Mouse (Mus musculus): ENCODE data around the gene Tmtc3. TPM values are rescaled to one million over a fixed set of nuclear protein-coding genes. Genes with fewer than 3 reads are reported as not detected.
"Not testable (repeated sequence)": the region's sequence is repeated elsewhere in the genome, so short reads cannot be mapped to it uniquely, and the experiment has no call there.

The Tmtc3 gene
- polyA plus RNA-seq, 1 experiment from 2014 or later: 6.0 TPM

DNA sequence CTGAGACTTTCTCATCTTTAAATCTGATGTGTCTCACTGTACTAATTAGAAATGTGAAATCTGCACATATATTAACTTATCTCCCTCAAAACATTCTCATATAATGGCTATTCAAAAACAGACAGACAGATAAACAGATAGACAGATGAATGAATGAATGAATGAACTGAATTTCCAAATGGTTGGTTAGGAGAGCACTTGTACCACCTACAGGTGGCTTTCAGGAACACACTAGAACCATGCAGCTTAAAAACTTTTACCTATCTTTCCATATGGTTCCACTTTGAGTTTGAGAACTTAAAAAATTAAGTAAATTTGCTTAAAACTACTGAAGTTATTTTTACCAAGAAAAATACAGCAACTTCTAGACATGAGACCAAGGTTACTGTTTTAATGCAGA, 37.8 kb downstream of the Tmtc3 start:
- Histone ChIP-seq H3K4me1 (replicated peaks) (no peaks in the 10 kb centered on the region), H3K27ac (no peak overlapping the region), H3K4me3 (replicated peaks) (no peak overlapping the region), H3K36me3 (peaks cover 28% of the 10 kb centered on the region), H3K9ac (no peak overlapping the region), H3K27me3 (no peaks in the 10 kb centered on the region), H3K4me2 (no peak overlapping the region), H3K9me3 (replicated peaks) (no peaks in the 10 kb centered on the region)
- ATAC-seq (ENCODE audit: low read depth) (no peak), DNase-seq (no peak)

GRCm38 (mm10) chr10:100427592-100427991, 59.6 kb downstream of the Tmtc3 start:
- Histone ChIP-seq H3K9ac (no peak overlapping the region), H3K27ac (no peak overlapping the region)
- no peak for ATAC-seq (ENCODE audit: low read depth)

DNA sequence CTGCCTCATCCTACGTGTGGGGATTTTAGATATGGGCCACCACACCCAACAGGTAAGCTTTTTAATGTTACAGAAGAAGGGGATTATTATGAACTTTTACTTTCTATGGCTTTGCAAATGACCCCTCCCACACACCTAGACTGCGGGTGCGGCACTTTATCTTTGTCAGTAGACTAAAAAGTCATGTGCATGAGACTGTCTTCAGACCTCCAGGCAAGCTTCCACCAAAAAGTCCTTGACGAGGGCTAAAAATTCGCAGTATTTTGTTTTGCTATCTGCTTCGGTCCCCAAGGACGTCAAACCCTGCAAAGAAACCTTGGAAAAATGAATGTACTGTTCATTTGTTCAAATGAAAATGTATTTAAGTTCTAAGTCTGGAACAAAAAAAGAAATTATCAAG, 71.6 kb downstream of the Tmtc3 start:
- Histone ChIP-seq H3K27ac (no peak overlapping the region), H3K4me2 (no peak overlapping the region), H3K4me3 (replicated peaks) (no peak overlapping the region), H3K9ac (no peak overlapping the region), H3K27me3 (no peaks in the 10 kb centered on the region), H3K4me1 (replicated peaks) (no peaks in the 10 kb centered on the region), H3K9me3 (replicated peaks) (no peaks in the 10 kb centered on the region), H3K36me3 (no peaks in the 10 kb centered on the region)
- WGBS (ENCODE audit: insufficient replicate concordance): 67% methylated on average over 7 of the region's 7 CpGs
- DNase-seq (no peak), ATAC-seq (ENCODE audit: low read depth) (no peak)

More at GRCm38 (mm10) chr10:100427592-100427991, 59.6 kb downstream of the Tmtc3 start:
- Histone ChIP-seq H3K9me3 (replicated peaks) (no peaks in the 10 kb centered on the region), H3K4me1 (replicated peaks) (no peaks in the 10 kb centered on the region), H3K4me2 (no peak overlapping the region), H3K4me3 (replicated peaks) (no peak overlapping the region), H3K36me3 (no peaks in the 10 kb centered on the region), H3K27me3 (no peaks in the 10 kb centered on the region)
- DNase-seq: no peak
- WGBS (ENCODE audit: insufficient replicate concordance): 53% methylated on average over 2 of the region's 2 CpGs

- ATAC-seq (ENCODE audit: low read depth); H3K27ac ChIP-seq; H3K9ac ChIP-seq; H3K36me3 ChIP-seq; H3K4me1 ChIP-seq (replicated peaks); DNase-seq; H3K9me3 ChIP-seq (replicated peaks); H3K4me3 ChIP-seq (replicated peaks); H3K27me3 ChIP-seq; H3K4me2 ChIP-seq: not testable (repeated sequence)
- WGBS (ENCODE audit: insufficient replicate concordance): 58% methylated on average over 6 of the region's 6 CpGs
Observed at GRCm38 (mm10) chr10:100402301-100402700, 84.8 kb downstream of the Tmtc3 start.

Other genes with a start within 250 kb of the Tmtc3 start
- gene Gm4301, start 151.7 kb downstream of the Tmtc3 start, polyA plus RNA-seq (2015; fragmentation: Nextera tagmentation; extraction: Ambion mirVana): not detected in 2 replicates
- not detected in 2 replicates for gene Gm4302, start 146.5 kb downstream of the Tmtc3 start, polyA plus RNA-seq (2015; fragmentation: Nextera tagmentation; extraction: Ambion mirVana)
- not detected in 2 replicates for gene Gm4303, start 141.4 kb downstream of the Tmtc3 start, polyA plus RNA-seq (2015; fragmentation: Nextera tagmentation; extraction: Ambion mirVana)
- gene Gm4305, start 136.3 kb downstream of the Tmtc3 start, polyA plus RNA-seq (2015; fragmentation: Nextera tagmentation; extraction: Ambion mirVana): not detected in 2 replicates
- not detected in 2 replicates for gene Gm4307, start 126.0 kb downstream of the Tmtc3 start, polyA plus RNA-seq (2015; fragmentation: Nextera tagmentation; extraction: Ambion mirVana)
- gene Gm4312, start 104.8 kb downstream of the Tmtc3 start, polyA plus RNA-seq (2015; fragmentation: Nextera tagmentation; extraction: Ambion mirVana): not detected in 2 replicates
- gene Cep290, start 208 bp upstream of the Tmtc3 start, polyA plus RNA-seq (2015; fragmentation: Nextera tagmentation; extraction: Ambion mirVana): 3.5 and 4.2 TPM in 2 replicates
- gene 4930430F08Rik, start 103.1 kb upstream of the Tmtc3 start, polyA plus RNA-seq (2015; fragmentation: Nextera tagmentation; extraction: Ambion mirVana): 16.7 and 16.8 TPM in 2 replicates
- not detected in 2 replicates for gene 1700017N19Rik, start 103.1 kb upstream of the Tmtc3 start, polyA plus RNA-seq (2015; fragmentation: Nextera tagmentation; extraction: Ambion mirVana)